Mouse (Mus musculus) midbrain, embryonic 15.5 days (tissue): ENCODE data around the gene Bhlhe40. TPM values are rescaled to one million over a fixed set of nuclear protein-coding genes. Genes with fewer than 3 reads are reported as not detected.

Experiments
- ATAC-seq: fragments of 200-750 bp; cut with Nextera tagmentation; replicated peaks from 2 replicates; pipeline ENCODE4 v1.8.0; 2017; ENCODE audit warnings: moderate TSS enrichment
- H3K27ac ChIP-seq: fragments of 300-500 bp; sonication (generic); 2 replicates; pipeline ENCODE4 v1.5.1; 2015; ENCODE audit warnings: mild to moderate bottlenecking, inconsistent platforms
- H3K27me3 ChIP-seq: fragments of 300-500 bp; sonication (generic); replicated peaks from 2 replicates; pipeline ENCODE4 v1.6.1; 2015; ENCODE audit warnings: inconsistent platforms
- H3K36me3 ChIP-seq: fragments of 300-500 bp; sonication (generic); replicated peaks from 2 replicates; pipeline ENCODE4 v1.6.1; 2015; ENCODE audit warnings: inconsistent platforms
- H3K4me1 ChIP-seq: fragments of 300-500 bp; sonication (generic); 2 replicates; pipeline ENCODE4 v1.6.1; 2015; ENCODE audit warnings: inconsistent platforms
- H3K4me2 ChIP-seq: fragments of 300-500 bp; sonication (generic); 2 replicates; pipeline ENCODE4 v1.6.1; 2015; ENCODE audit warnings: inconsistent platforms, mild to moderate bottlenecking, moderate library complexity
- H3K4me3 ChIP-seq: fragments of 300-500 bp; sonication (generic); 2 replicates; pipeline ENCODE4 v1.5.1; 2015; ENCODE audit warnings: mild to moderate bottlenecking, inconsistent platforms
- H3K9ac ChIP-seq: fragments of 300-500 bp; sonication (generic); 2 replicates; pipeline ENCODE4 v1.6.1; 2015; ENCODE audit warnings: mild to moderate bottlenecking, inconsistent platforms
- H3K9me3 ChIP-seq: fragments of 300-500 bp; sonication (generic); 2 replicates; pipeline ENCODE4 v1.6.1; 2016; ENCODE audit warnings: inconsistent platforms
- WGBS: fragments of 180-500 bp; shearing (Covaris S2); methylation state at CpG from one replicate; pipeline ENCODE4 v1.1.7; 2015; ENCODE audit warnings: mixed read lengths; 5-methylcytosine and 5-hydroxymethylcytosine counted together
- polyA plus RNA-seq: library from polyadenylated mRNA; unstranded; fragments of >200 nt; fragmentation: Nextera tagmentation; extraction: Ambion mirVana; gene quantifications from 2 replicates; pipeline ENCODE4 v1.2.1, GENCODE M21; 2015

The Bhlhe40 gene
- polyA plus RNA-seq, 1 experiment from 2014 or later = 5.3 TPM

DNA sequence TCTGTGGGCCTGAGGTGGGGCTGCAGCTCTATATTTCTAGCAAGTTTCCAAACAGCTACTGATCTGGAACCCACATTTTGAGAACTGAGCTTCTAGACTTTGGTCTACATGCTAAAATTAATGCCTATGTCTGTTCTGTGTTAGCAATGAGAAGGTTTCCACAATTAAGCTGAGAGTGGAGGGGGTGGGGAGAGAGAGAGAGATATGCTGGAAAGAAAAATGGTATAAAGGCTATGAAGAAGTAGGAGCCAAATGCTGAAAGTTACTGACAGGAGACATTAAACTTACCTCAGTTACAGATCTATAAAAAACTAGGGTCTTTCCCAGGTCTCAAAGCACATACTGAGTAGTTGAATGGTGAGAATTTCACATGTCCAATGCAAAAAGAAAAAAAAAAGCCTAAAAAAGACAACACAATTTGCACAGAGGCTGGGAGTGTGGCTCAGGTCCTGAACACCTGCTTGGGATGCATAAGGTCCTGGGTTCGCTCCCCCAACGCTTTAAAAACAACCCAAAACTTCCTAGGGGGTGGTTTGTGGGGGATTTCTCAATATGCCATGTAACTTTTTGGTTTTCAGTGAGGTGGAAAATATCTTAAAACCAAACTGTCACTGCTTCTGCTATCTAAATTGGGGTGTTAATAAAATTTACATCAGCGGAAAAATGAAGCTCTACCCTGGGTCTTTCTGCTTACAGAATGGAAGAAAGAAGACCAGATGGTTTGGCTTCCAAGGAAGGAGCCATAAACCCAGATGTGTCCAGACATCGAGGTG, 50.9 kb downstream of the Bhlhe40 start:
- Histone ChIP-seq H3K9ac (no peak overlapping the region), H3K36me3 (no peaks in the 10 kb centered on the region), H3K4me1 (peaks cover 15% of the 10 kb centered on the region), H3K4me2 (no peak overlapping the region), H3K9me3 (no peaks in the 10 kb centered on the region), H3K27ac (no peak overlapping the region), H3K27me3 (peaks cover 3% of the 10 kb centered on the region; the same call in 1 of the 2 replicates), H3K4me3 (no peak overlapping the region)
- ATAC-seq = no peak
- WGBS = 81% methylated on average over 4 of the region's 4 CpGs

GRCm38 (mm10) chr6:108712148-108712547, 51.7 kb downstream of the Bhlhe40 start:
- H3K36me3 ChIP-seq = no peaks in the 10 kb centered on the region
- H3K4me3 ChIP-seq = no peak overlapping the region
- ATAC-seq = no peak
- H3K27me3 ChIP-seq = no peaks in the 10 kb centered on the region
- no peak overlapping the region for H3K9ac ChIP-seq
- H3K4me2 ChIP-seq = no peak overlapping the region
- H3K9me3 ChIP-seq = no peaks in the 10 kb centered on the region
- peaks cover 15% of the 10 kb centered on the region for H3K4me1 ChIP-seq
- H3K27ac ChIP-seq = no peak overlapping the region

GRCm38 (mm10) chr6:108713175-108713974, 52.9 kb downstream of the Bhlhe40 start:
- H3K36me3 ChIP-seq = no peaks in the 10 kb centered on the region
- H3K4me2 ChIP-seq = no peak overlapping the region
- H3K4me3 ChIP-seq = no peak overlapping the region
- no peaks in the 10 kb centered on the region for H3K27me3 ChIP-seq
- H3K27ac ChIP-seq = no peak overlapping the region
- 70% methylated on average over 7 of the region's 7 CpGs for WGBS
- no peak for ATAC-seq
- H3K4me1 ChIP-seq = peaks cover 15% of the 10 kb centered on the region
- H3K9me3 ChIP-seq = no peaks in the 10 kb centered on the region
- H3K9ac ChIP-seq = no peak overlapping the region

Other genes starting within 250 kb of the Bhlhe40 start
- 90.5 and 91.0 TPM in 2 replicates for gene Arl8b, start 122.5 kb downstream of the Bhlhe40 start, polyA plus RNA-seq
- 4.5 and 6.5 TPM in 2 replicates for gene Edem1, start 168.0 kb downstream of the Bhlhe40 start, polyA plus RNA-seq